Mouse (Mus musculus): ENCODE measurements around the gene Klhl6. TPM values are rescaled to one million over a fixed set of nuclear protein-coding genes. Genes with fewer than 3 reads are reported as not detected.

Klhl6 gene
- polyA plus RNA-seq (2017; shearing (Covaris generic)): 197 TPM

GRCm38 (mm10) chr16:19982537-19983257, at the start of gene Klhl6:
Gene Klhl6, minus strand, starts transcription at chr16:19983037.

Other genes starting within 250 kb of the Klhl6 start
- 16.1 TPM for gene B3gnt5, start 222.8 kb downstream of the Klhl6 start, polyA plus RNA-seq (2017; shearing (Covaris generic))
- 153 TPM for gene Klhl24, start 114.5 kb upstream of the Klhl6 start, polyA plus RNA-seq (2017; shearing (Covaris generic))
- 24.1 TPM for gene Yeats2, start 158.0 kb upstream of the Klhl6 start, polyA plus RNA-seq (2017; shearing (Covaris generic))